Mouse (Mus musculus): ENCODE results near the gene Tmem121b. TPM values are rescaled to one million over a fixed set of nuclear protein-coding genes. Genes with fewer than 3 reads are reported as not detected.

Gene Tmem121b
- 0.01 TPM in 2 replicates for polyA plus RNA-seq (2012; rRNA removed)

DNA sequence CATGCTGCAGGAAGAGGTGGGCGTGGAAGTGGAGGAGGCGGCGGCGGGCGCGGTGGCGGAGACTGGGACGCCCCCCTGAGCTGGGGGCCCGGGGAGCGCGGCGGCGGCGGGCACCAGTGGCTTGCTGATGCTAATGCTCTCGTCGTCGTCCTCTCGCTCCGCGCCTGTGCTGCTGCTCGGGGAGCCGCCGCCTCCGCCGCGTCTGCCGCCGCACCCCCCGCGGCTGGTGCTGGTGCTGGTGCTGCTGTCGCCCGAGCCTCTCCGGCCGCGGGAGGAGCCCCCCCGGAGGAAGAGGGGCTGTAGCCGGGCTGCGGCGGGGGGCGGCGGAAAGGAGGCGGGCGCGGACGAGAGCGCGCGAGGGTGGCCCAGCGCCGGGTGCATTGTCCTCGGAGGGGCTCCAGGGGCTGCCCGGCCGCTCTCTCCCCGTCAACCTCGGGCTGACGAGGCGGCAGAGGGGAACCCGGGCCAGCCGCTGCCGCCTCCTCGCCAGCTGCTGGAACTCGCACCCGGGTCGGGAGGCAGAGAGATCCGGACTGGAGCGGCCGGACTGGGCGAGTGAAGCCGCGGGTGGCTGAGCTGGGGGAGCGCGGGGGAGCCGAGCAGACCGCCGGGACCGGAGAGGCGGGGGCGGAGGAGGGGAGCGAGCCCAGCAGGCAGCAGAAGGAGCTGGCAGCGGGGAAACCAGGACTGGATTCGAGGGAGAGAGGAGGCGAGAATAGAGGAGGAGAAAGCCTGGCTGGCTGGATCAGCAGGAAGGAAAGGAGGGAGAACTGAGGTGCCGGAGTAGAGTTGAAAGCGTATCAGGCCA lies at the start of gene Tmem121b:
Gene Tmem121b, minus strand, starts transcription at position 434 of the 808 bp plus-strand sequence.
- DNase-seq (ENCODE audit: low spot score) = no peak

- DNase-seq (ENCODE audit: low spot score) = no peak
Measured at GRCm38 (mm10) chr6:120542061-120542460, 48.5 kb upstream of the Tmem121b start.

DNA sequence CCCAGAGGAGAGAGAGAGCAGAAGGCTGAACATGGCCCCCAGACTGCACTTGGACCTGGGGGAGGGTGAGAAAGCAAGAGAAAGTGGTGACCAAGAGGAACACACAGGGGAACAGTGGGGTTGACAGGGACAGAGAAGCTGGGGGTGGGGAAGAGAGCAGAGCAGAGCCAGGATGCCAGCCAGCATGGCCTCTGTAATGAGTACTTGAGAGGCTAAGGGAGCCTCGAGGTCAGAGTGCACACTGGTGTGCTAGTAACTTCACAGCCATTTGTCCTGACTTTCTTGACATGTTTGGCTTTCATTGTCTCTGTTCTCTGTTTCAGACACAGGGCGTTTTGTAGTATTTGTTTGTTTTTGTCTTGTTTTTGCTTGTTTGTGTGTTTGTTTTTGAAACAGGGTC lies 47.8 kb upstream of the Tmem121b start:
- DNase-seq (ENCODE audit: low spot score) = no peak

GRCm38 (mm10) chr6:120539781-120540231 lies 46.2 kb upstream of the Tmem121b start:
- no peak for DNase-seq (ENCODE audit: low spot score)

- peak; percentile 53 for DNase-seq (ENCODE audit: low spot score)
Measured at GRCm38 (mm10) chr6:120539132-120539759, 45.6 kb upstream of the Tmem121b start.

DNA sequence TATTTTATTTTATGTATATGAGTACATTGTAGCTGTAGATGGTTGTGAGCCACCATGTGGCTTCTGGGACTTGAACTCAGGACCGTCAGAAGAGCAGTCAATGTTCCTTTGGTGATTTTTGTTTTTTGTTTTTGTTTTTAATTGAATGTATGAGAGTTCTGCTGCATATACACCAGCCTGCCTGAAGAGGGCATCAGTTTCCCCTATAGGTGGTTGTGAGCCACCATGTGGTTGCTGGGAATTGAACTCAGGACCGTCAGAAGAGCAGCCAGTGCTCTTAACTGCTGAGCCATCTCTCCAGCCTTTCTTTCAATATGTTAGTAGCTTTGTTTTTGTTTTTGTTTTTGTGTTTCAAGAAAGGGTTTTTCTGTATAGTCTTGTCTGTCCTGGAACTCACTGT lies 42.7 kb upstream of the Tmem121b start:
- DNase-seq (ENCODE audit: low spot score) = no peak

DNA sequence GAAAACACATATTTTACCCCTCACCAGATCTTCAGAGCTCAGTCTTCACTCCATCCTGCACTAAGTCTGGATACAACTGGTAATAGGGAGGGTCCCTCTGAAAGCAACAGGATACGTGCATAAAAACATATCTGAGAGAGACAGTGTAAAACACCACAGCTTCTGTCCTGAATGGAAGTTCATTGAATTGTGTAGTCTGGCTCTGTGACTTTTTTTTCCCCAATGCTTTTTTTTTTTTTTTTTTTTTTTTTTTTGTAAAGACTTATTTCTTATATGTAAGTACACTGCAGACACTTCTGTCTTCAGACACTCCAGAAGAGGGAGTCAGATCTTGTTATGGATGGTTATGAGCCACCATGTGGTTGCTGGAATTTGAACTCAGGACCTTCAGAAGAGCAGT lies 39.0 kb upstream of the Tmem121b start:
- no peak for DNase-seq (ENCODE audit: low spot score)

DNA sequence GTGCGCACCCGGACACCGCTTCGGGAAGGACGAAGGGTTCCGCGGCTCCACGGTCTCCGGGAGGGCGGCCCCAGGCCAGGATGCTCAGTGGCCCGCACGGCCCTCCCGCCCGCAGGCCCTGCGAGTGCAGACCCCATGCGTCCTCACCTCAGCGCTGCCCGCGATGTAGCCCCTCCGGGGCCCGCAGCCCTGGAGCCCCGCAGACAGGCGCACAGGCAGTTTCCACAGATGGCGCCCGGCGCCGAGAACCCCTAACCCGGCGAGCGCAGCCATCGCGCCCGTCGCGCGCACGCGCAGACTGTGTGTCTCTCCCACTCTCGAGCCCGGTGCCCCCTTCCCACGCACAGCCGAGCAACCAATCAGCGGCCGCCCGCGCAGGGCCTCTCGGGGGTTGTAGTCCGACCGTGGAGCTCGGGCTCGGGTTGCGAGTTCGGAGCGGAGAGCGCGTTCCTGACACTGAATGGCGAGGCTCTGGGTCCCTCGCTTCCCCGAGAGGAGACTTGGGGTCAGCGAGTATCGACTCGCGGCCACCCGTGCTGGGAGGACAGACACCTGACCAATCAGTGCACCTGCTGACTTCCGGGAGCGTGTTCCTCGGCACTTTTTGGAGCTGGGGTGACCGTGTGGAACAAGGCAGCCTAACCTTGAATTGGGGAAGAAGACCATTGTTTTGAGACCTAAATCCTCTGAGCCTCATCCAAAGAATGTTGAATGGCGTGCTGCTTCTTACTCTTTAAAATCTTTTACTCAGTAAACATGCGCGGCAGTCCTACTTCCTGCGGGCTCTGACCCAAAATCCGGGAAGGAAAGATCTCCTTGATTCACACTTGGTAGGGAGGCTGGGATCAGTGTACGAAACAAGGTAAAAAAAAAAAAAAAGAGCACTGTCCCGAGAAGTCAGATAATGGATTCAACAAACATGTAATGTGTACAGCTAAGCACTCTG lies 37.7 kb upstream of the Tmem121b start, which contains the start of gene Hdhd5:
Gene Hdhd5, minus strand, starts transcription at position 300 of the 946 bp plus-strand sequence.
- peak; percentile 89 for DNase-seq (ENCODE audit: low spot score)

GRCm38 (mm10) chr6:120529123-120529522 lies 35.5 kb upstream of the Tmem121b start:
- DNase-seq (ENCODE audit: low spot score) = no peak

- DNase-seq (ENCODE audit: low spot score) = no peak
Measured at GRCm38 (mm10) chr6:120524796-120525195, 31.2 kb upstream of the Tmem121b start.

DNA sequence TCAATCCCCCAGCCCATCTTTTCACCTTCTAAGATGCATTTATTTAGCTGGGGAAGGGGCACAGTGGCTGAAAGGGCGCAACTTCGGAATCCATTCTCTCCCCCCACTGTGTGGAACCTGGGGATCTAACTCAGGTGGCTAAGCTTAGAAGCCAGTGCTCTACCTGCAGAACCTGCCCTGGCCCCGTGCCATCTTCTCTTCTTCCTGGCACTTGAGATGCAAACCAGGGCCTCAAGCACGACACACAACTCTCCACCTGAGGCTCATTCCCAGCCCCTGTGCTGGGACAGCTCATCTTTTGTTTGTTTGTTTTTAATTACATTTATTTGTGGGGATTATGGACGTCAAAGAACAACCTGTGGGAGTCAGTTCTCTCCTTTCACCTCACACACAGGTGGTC lies 26.0 kb upstream of the Tmem121b start:
- no peak for DNase-seq (ENCODE audit: low spot score)

- no peak for DNase-seq (ENCODE audit: low spot score)
Measured at GRCm38 (mm10) chr6:120517311-120517710, 23.7 kb upstream of the Tmem121b start.

GRCm38 (mm10) chr6:120516879-120517278 lies 23.3 kb upstream of the Tmem121b start:
- DNase-seq (ENCODE audit: low spot score) = no peak

- no peak for DNase-seq (ENCODE audit: low spot score)
Measured at GRCm38 (mm10) chr6:120516422-120516821, 22.8 kb upstream of the Tmem121b start.

GRCm38 (mm10) chr6:120511212-120511611 lies 17.6 kb upstream of the Tmem121b start:
- DNase-seq (ENCODE audit: low spot score) = no peak

GRCm38 (mm10) chr6:120510425-120510824 lies 16.8 kb upstream of the Tmem121b start:
- DNase-seq (ENCODE audit: low spot score) = no peak

GRCm38 (mm10) chr6:120509975-120510374 lies 16.4 kb upstream of the Tmem121b start:
- DNase-seq (ENCODE audit: low spot score) = no peak

- DNase-seq (ENCODE audit: low spot score) = no peak
Measured at GRCm38 (mm10) chr6:120508645-120509044, 15.0 kb upstream of the Tmem121b start.

- no peak for DNase-seq (ENCODE audit: low spot score)
Measured at GRCm38 (mm10) chr6:120505531-120505930, 11.9 kb upstream of the Tmem121b start.

DNA sequence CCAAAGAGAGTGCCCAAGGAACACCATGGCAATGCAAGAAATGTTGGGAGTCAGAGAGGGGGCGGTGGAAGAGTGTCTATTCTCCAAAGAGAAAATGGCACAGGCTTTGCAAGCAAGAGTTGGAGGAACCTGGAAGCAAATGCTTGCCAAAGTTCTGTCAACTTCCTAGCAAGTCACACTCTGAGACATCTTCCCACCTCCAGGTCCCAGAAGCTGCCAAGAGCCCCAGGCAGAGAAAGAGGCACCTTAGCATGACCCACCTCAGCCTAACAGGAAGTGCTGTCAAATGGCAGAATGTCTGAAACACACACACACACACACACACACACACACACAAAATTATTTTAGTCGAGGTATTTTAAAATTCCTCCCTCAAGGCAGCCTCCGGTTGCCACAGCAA lies 10.4 kb upstream of the Tmem121b start:
- no peak for DNase-seq (ENCODE audit: low spot score)

- no peak for DNase-seq (ENCODE audit: low spot score)
Measured at GRCm38 (mm10) chr6:120496544-120496943, 2.9 kb upstream of the Tmem121b start.
